Mouse (Mus musculus): ENCODE data around the gene I0C0044D17Rik.

GRCm38 (mm10) chr4:98805291-98806048 lies 18.2 kb downstream of the I0C0044D17Rik start:
- no peak for TF ChIP-seq MAFK (IDR thresholded peaks at IDR 0.05; ENCODE audit: insufficient read depth, low read depth, low read length)
- TF ChIP-seq ZNF384 (IDR thresholded peaks at IDR 0.05; ENCODE audit: low read depth, low read length) = peak; percentile 54; the same call in 1 of the 2 replicates
- no peak for TF ChIP-seq CHD2 (IDR thresholded peaks at IDR 0.05; ENCODE audit: low read depth, low read length)
- no peak for TF ChIP-seq ZC3H11A (IDR thresholded peaks at IDR 0.05; ENCODE audit: borderline replicate concordance, low read depth, low read length)

Data from ES-E14 (cell line).